Mouse (Mus musculus): ENCODE results near the gene Ccdc28a. TPM values are rescaled to one million over a fixed set of nuclear protein-coding genes. Genes with fewer than 3 reads are reported as not detected.

The Ccdc28a gene
- polyA plus RNA-seq (2012; rRNA removed), result 35.7 and 35.8 TPM in 2 replicates

DNA sequence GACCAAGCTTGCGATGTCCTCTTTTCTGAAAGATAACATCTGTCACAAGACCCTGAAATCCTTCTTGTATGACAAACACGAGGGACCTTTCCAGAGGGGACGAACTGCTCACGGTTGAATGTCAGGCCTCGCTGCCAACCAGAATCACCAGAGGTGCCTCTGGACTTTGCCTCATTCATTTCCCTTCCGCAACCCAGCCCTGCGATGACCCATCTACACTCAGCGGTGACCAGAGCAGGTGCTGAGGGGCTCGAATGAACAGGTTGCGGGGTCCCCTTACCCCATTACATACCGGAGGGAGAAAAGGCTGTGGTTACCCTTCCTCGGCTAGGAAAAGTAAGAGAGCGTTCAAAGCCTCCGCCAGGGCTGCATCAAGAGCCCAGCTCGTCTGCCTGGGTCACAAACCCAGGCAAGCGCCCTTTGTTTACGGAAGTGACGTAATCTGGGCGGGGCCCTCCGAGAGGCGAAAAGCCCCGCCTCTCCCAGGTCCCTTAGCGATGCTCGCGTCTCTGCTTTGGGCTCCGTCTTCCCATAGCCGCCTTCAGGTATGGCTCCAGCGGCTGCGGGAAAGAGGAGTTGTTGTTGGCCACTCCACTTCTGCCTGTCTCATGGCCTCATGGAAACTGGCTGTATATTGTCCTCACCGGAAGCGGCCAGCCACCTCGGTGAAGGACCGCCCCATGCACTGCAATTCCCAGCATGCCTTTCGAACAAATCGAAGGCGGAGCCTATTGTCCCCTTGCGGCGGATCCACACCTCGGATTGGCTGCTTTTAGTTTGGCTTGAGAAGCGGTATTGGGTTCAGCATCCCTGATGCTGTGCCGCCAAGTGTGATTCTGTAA, at the start of gene Ccdc28a:
Gene Ccdc28a, minus strand, starts transcription at position 439 of the 842 bp plus-strand sequence.

DNA sequence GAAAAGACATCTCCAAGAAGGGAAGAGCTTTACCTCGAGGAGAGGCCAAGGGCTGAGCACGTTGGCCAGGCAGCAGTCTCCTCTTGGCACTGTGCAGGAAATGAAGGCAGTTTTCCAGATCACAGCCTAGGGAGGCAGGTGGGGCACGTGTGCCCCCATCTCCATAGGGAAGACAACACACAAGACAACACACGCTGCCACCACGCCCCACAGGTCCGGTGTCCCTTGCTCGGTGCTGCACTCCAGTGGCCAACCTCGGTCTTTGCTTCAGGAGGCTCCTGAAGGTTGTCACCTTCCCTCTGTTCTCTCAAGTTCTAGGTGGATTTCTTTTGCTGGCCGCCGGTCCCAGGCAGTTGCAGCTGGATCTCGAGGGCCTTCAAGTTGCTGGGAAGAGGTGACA, 24.1 kb downstream of the Ccdc28a start, which contains the start of gene Ect2l:
Gene Ect2l, minus strand, starts transcription at position 165 of the 400 bp plus-strand sequence.

Other genes starting within 250 kb of the Ccdc28a start
- 5.9 and 6.9 TPM in 2 replicates for gene Abracl, start 211.7 kb downstream of the Ccdc28a start, polyA plus RNA-seq (2012; rRNA removed)
- 19.0 and 25.4 TPM in 2 replicates for gene Reps1, start 179.1 kb downstream of the Ccdc28a start, polyA plus RNA-seq (2012; rRNA removed)
- not detected in 2 replicates for gene Ect2l, start 24.1 kb downstream of the Ccdc28a start, polyA plus RNA-seq (2012; rRNA removed)
- 23.8 and 25.3 TPM in 2 replicates for gene Nhsl1, start 84.0 kb upstream of the Ccdc28a start, polyA plus RNA-seq (2012; rRNA removed)